Mouse (Mus musculus): ENCODE measurements around the gene Kirrel2. TPM values are rescaled to one million over a fixed set of nuclear protein-coding genes. Genes with fewer than 3 reads are reported as not detected.
"Not testable (repeated sequence)": the region's sequence is repeated elsewhere in the genome, so short reads cannot be mapped to it uniquely, and the experiment has no call there.

The Kirrel2 gene
- not detected in 2 replicates for polyA plus RNA-seq (2012; rRNA removed)

DNA sequence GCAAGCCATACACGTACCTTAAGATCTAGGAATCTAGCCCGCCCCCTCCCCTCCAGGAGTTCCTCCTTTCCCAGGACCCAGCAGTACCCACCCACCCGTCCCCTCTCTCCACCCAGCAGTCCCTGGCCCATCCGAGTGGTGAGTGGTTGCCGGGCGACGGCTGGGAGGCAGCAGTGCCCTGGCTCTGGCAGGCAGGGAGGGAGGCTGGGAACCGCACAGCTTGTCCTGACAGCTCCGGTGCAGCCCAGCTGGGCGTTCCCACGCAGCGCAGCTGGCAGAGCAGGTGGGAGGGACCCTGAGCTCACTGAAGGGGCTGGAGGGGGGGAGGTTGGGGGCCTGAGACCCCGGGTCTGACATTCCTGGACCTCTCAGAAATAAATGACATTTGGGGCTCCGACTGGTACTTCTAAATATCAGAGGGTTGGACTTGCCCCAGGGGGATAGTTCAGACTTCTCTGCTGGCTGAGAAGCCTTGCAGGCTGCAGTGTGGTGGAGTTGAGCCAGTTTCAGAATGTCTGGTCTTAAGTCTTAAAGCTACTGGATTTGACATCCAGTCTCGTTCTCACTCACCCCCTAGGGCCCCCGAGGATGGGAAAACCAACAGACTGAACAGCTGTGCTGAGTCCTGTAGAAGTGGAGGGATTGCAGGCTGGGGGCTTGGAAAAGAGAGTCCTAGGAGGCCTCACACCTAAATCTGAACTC lies at the start of gene Kirrel2, which contains the start of gene Nphs1:
Gene Kirrel2 (minus strand): TSS at position 62 of the 702 bp plus-strand sequence.
Gene Nphs1 (plus strand): TSS at position 687 of the 702 bp plus-strand sequence.
- DNase-seq = no peak
- 6% methylated on average over 16 of the region's 16 CpGs for WGBS
- TF ChIP-seq CTCF (IDR thresholded peaks at IDR 0.05; ENCODE audit: insufficient read depth, low read length) (no peak), POLR2A (IDR thresholded peaks at IDR 0.05; ENCODE audit: borderline replicate concordance, extremely low read depth, low read depth, low read length) (no peak)
- H3K4me1 ChIP-seq (ENCODE audit: control insufficient read depth, insufficient read depth, low read length) = no peaks in the 10 kb centered on the region
- H3K4me3 ChIP-seq (replicated peaks; ENCODE audit: extremely low read depth, low read depth, low read length) = no peak within 1 kb of the TSS

- not testable (repeated sequence) for H3K4me3 ChIP-seq (replicated peaks; ENCODE audit: extremely low read depth, low read depth, low read length); DNase-seq; H3K4me1 ChIP-seq (ENCODE audit: control insufficient read depth, insufficient read depth, low read length)
- WGBS = 66% methylated on average over 5 of the region's 5 CpGs
Measured at GRCm38 (mm10) chr7:30501159-30501558, 43.7 kb upstream of the Kirrel2 start.

GRCm38 (mm10) chr7:30495506-30496042 lies 38.1 kb upstream of the Kirrel2 start:
- not testable (repeated sequence) for H3K4me1 ChIP-seq (ENCODE audit: control insufficient read depth, insufficient read depth, low read length); H3K4me3 ChIP-seq (replicated peaks; ENCODE audit: extremely low read depth, low read depth, low read length); DNase-seq
- 49% methylated on average over 5 of the region's 5 CpGs for WGBS

GRCm38 (mm10) chr7:30493401-30493931 lies 36.0 kb upstream of the Kirrel2 start, which contains the start of gene Prodh2:
TSS of gene Prodh2 (plus strand) at chr7:30493622.
- no peaks in the 10 kb centered on the region for H3K4me1 ChIP-seq (ENCODE audit: control insufficient read depth, insufficient read depth, low read length)
- no peak within 1 kb of the TSS for H3K4me3 ChIP-seq (replicated peaks; ENCODE audit: extremely low read depth, low read depth, low read length)
- WGBS = 54% methylated on average over 11 of the region's 11 CpGs
- no peak for TF ChIP-seq POLR2A (IDR thresholded peaks at IDR 0.05; ENCODE audit: borderline replicate concordance, extremely low read depth, low read depth, low read length)
- TF ChIP-seq CTCF (IDR thresholded peaks at IDR 0.05; ENCODE audit: insufficient read depth, low read length) = no peak
- DNase-seq = no peak

- H3K4me3 ChIP-seq (replicated peaks; ENCODE audit: extremely low read depth, low read depth, low read length) = no peak overlapping the region
- TF ChIP-seq POLR2A (IDR thresholded peaks at IDR 0.05; ENCODE audit: borderline replicate concordance, extremely low read depth, low read depth, low read length) = no peak
- TF ChIP-seq CTCF (IDR thresholded peaks at IDR 0.05; ENCODE audit: insufficient read depth, low read length) = peak; percentile 83
- DNase-seq = peak; percentile 77
- WGBS = 9% methylated on average over 4 of the region's 4 CpGs
- no peaks in the 10 kb centered on the region for H3K4me1 ChIP-seq (ENCODE audit: control insufficient read depth, insufficient read depth, low read length)
Measured at GRCm38 (mm10) chr7:30492765-30493164, 35.3 kb upstream of the Kirrel2 start.

DNA sequence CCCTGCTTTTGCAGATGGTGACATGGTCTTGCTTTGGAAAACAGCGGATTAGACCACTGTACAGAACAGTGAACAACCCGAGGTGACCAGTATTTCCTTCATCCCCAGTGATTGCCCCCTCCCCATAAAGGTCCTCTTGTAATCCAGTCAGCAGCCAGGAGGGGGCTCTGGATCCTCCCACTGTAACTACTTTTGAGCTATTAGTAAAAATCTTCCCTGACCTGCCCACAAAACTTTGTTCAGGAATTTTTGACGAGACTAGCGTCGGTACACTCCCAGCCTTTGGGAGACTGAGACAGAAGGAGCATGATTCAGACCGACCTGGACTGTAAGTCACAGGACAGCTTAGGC lies 33.4 kb upstream of the Kirrel2 start:
- Histone ChIP-seq H3K4me3 (replicated peaks; ENCODE audit: extremely low read depth, low read depth, low read length) (no peak overlapping the region), H3K4me1 (ENCODE audit: control insufficient read depth, insufficient read depth, low read length) (no peaks in the 10 kb centered on the region)
- WGBS = 18% methylated on average over 6 of the region's 6 CpGs
- no peak for DNase-seq
- no peak for TF ChIP-seq CTCF (IDR thresholded peaks at IDR 0.05; ENCODE audit: insufficient read depth, low read length)
- no peak for TF ChIP-seq POLR2A (IDR thresholded peaks at IDR 0.05; ENCODE audit: borderline replicate concordance, extremely low read depth, low read depth, low read length)

DNA sequence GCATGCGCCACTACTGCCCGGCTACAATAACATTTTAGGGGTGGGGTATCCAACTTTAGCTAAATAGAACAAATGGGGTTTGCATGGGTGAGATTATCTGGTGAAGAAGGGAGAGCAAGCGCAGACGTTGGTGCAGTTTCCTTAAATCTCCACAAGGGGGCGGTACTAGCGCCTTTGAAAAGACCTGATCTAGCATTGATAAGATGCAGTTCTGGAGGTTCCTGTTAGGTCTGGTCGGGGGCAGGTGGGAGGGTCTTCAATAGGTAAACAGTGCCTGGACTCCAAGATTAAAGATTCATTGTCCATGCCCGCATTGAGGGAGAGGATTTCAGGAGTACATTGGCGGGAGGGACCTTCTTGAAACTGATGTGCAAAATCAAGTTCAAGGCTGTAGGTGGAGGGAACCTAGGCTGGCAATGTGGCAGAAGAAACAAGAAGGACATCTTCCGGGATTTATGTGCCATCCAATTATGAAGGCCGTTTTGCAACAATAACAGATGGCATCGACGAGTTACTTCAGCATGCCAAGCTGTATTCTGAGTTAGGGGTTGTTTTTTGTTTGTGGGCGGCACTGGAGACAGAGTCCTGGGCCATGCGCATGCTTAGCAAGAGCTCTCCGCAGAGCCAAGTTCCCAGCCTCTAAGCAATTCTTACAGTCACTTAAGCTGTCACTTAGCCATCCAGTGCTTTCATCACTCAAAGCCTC lies 32.9 kb upstream of the Kirrel2 start:
- peak; percentile 25; the same call in 1 of the 2 replicates for TF ChIP-seq CTCF (IDR thresholded peaks at IDR 0.05; ENCODE audit: insufficient read depth, low read length)
- no peak for TF ChIP-seq POLR2A (IDR thresholded peaks at IDR 0.05; ENCODE audit: borderline replicate concordance, extremely low read depth, low read depth, low read length)
- peak; percentile 17 for DNase-seq
- 27% methylated on average over 16 of the region's 16 CpGs for WGBS
- H3K4me1 ChIP-seq (ENCODE audit: control insufficient read depth, insufficient read depth, low read length) = no peaks in the 10 kb centered on the region
- H3K4me3 ChIP-seq (replicated peaks; ENCODE audit: extremely low read depth, low read depth, low read length) = no peak overlapping the region

GRCm38 (mm10) chr7:30484250-30484649 lies 26.8 kb upstream of the Kirrel2 start:
- H3K4me1 ChIP-seq (ENCODE audit: control insufficient read depth, insufficient read depth, low read length) = no peaks in the 10 kb centered on the region
- no peak for DNase-seq
- 14% methylated on average over 8 of the region's 8 CpGs for WGBS
- H3K4me3 ChIP-seq (replicated peaks; ENCODE audit: extremely low read depth, low read depth, low read length) = no peak overlapping the region
- no peak for TF ChIP-seq CTCF (IDR thresholded peaks at IDR 0.05; ENCODE audit: insufficient read depth, low read length)
- TF ChIP-seq POLR2A (IDR thresholded peaks at IDR 0.05; ENCODE audit: borderline replicate concordance, extremely low read depth, low read depth, low read length) = no peak

DNA sequence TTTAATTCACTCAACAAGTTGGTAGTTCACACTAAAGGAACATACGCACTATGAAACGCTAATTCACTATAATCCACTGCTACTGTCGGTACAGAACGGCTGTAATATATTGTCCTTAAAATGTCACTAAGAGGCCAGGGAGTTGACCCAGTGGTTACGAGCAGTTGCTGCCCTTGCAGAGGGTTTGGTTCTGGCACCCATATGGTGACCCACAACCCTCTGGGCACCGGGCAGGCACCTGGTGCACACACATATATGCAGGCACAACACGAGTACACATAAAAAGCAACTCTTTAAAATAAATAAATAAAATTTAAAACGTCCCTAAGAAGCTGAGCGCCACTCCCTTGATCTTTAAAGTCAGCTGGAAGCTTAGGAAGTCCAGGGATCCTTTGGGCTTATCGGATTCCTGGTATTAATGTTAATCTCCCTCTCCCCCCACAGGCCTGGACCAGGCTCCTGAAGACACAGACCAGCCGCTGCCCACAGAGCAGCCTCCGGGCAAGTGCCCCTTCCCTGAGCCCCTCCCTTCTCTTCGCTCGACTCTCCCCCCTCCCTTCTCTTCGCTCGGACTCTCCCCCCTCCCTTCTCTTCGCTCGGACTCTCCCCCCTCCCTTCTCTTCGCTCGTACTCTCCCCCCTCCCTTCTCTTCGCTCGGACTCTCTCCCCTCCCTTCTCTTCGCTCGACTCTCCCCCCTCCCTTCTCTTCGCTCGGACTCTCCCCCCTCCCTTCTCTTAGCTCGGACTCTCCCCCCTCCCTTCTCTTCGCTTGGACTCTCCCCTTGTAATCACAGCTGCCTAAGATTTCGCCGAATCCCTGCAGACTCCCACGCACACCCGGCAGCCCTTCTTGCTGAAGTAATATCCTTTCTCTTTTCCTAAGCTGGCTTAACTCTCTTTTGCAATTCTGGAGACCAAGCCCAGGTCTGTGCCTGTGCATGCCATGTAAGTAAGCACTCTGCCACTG lies 20.2 kb upstream of the Kirrel2 start:
- 10% methylated on average over 24 of the region's 32 CpGs for WGBS
- H3K4me3 ChIP-seq (replicated peaks; ENCODE audit: extremely low read depth, low read depth, low read length) = no peak overlapping the region
- no peak for DNase-seq
- TF ChIP-seq POLR2A (IDR thresholded peaks at IDR 0.05; ENCODE audit: borderline replicate concordance, extremely low read depth, low read depth, low read length) (no peak), CTCF (IDR thresholded peaks at IDR 0.05; ENCODE audit: insufficient read depth, low read length) (no peak)
- H3K4me1 ChIP-seq (ENCODE audit: control insufficient read depth, insufficient read depth, low read length) = no peaks in the 10 kb centered on the region

DNA sequence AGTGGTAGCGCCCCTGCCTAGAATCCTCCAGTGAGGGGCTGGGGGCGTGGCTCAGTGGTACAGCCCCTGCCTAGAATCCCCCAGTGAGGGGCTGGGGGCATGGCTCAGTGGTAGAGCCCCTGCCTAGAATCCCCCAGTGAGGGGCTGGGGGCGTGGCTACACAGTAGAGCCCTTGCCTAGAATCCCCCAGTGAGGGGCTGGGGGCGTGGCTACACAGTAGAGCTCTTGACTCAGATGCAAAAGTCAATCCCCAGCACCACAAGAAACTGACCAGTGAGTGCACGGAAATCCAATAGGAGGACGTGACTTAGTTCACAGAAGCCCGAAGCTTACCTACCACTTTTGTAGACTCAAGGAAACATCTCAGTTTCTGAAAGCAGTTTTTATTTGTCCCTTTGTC lies 18.6 kb upstream of the Kirrel2 start:
- not testable (repeated sequence) for H3K4me3 ChIP-seq (replicated peaks; ENCODE audit: extremely low read depth, low read depth, low read length); H3K4me1 ChIP-seq (ENCODE audit: control insufficient read depth, insufficient read depth, low read length); DNase-seq
- WGBS = 78% methylated on average over 6 of the region's 7 CpGs

Data from lung, adult 2 months (tissue).